Mouse (Mus musculus): ENCODE measurements around the gene Unk. TPM values are rescaled to one million over a fixed set of nuclear protein-coding genes. Genes with fewer than 3 reads are reported as not detected.
"Not testable (repeated sequence)": the region's sequence is repeated elsewhere in the genome, so short reads cannot be mapped to it uniquely, and the experiment has no call there.

Gene Unk
- polyA plus RNA-seq, 1 experiment = 121 TPM

GRCm38 (mm10) chr11:116021328-116022220 is 8.5 kb upstream of the Unk start:
- peaks cover 20% of the 10 kb centered on the region for H3K36me3 ChIP-seq (ENCODE audit: control insufficient read depth, insufficient read depth, low read length)
- H3K4me3 ChIP-seq (ENCODE audit: control insufficient read depth, insufficient read depth, low read length) = no peak overlapping the region
- 80% methylated on average over 6 of the region's 6 CpGs for WGBS
- no peak overlapping the region for H3K27ac ChIP-seq (ENCODE audit: control insufficient read depth, insufficient read depth, low read length)
- H3K4me1 ChIP-seq (replicated peaks; ENCODE audit: control insufficient read depth, insufficient read depth, low read length) = peaks cover 2% of the 10 kb centered on the region; the same call in 1 of the 2 replicates
- no peak for DNase-seq
- no peak for TF ChIP-seq POLR2A (IDR thresholded peaks at IDR 0.05; ENCODE audit: control insufficient read depth, extremely low read depth, insufficient read depth, low read length, poor library complexity)
- no peak for TF ChIP-seq CTCF (IDR thresholded peaks at IDR 0.05; ENCODE audit: borderline replicate concordance, control insufficient read depth, extremely low read depth, insufficient read depth, low read length, poor library complexity)
- H3K27me3 ChIP-seq (ENCODE audit: control insufficient read depth, insufficient read depth, low read length) = no peaks in the 10 kb centered on the region

GRCm38 (mm10) chr11:116022256-116022780 is 7.8 kb upstream of the Unk start:
- no peak overlapping the region for H3K4me3 ChIP-seq (ENCODE audit: control insufficient read depth, insufficient read depth, low read length)
- peaks cover 2% of the 10 kb centered on the region; the same call in 1 of the 2 replicates for H3K4me1 ChIP-seq (replicated peaks; ENCODE audit: control insufficient read depth, insufficient read depth, low read length)
- no peaks in the 10 kb centered on the region for H3K27me3 ChIP-seq (ENCODE audit: control insufficient read depth, insufficient read depth, low read length)
- DNase-seq = no peak
- WGBS = 64% methylated on average over 4 of the region's 4 CpGs
- H3K36me3 ChIP-seq (ENCODE audit: control insufficient read depth, insufficient read depth, low read length) = peaks cover 20% of the 10 kb centered on the region
- no peak for TF ChIP-seq POLR2A (IDR thresholded peaks at IDR 0.05; ENCODE audit: control insufficient read depth, extremely low read depth, insufficient read depth, low read length, poor library complexity)
- no peak for TF ChIP-seq CTCF (IDR thresholded peaks at IDR 0.05; ENCODE audit: borderline replicate concordance, control insufficient read depth, extremely low read depth, insufficient read depth, low read length, poor library complexity)
- H3K27ac ChIP-seq (ENCODE audit: control insufficient read depth, insufficient read depth, low read length) = no peak overlapping the region

- DNase-seq = not testable (repeated sequence)
- 1% methylated on average over 18 of the region's 18 CpGs for WGBS
- H3K27ac ChIP-seq (ENCODE audit: control insufficient read depth, insufficient read depth, low read length) = peak overlapping the region; percentile 88
Measured at GRCm38 (mm10) chr11:116023074-116023770, 6.9 kb upstream of the Unk start.

GRCm38 (mm10) chr11:116023771-116024355 is 6.3 kb upstream of the Unk start:
- under 1% methylated on average over 51 of the region's 57 CpGs for WGBS

More at GRCm38 (mm10) chr11:116023074-116023770, 6.9 kb upstream of the Unk start:
- H3K4me1 ChIP-seq (replicated peaks; ENCODE audit: control insufficient read depth, insufficient read depth, low read length); H3K27me3 ChIP-seq (ENCODE audit: control insufficient read depth, insufficient read depth, low read length): not testable (repeated sequence)
- Histone ChIP-seq H3K36me3 (ENCODE audit: control insufficient read depth, insufficient read depth, low read length) (peaks cover 20% of the 10 kb centered on the region), H3K4me3 (ENCODE audit: control insufficient read depth, insufficient read depth, low read length) (peak overlapping the region; percentile 78)

GRCm38 (mm10) chr11:116024356-116024808 is 5.7 kb upstream of the Unk start:
- WGBS = under 1% methylated on average over 37 of the region's 37 CpGs
- H3K27ac ChIP-seq (ENCODE audit: control insufficient read depth, insufficient read depth, low read length) = peak overlapping the region; percentile 88
- peak overlapping the region; percentile 78 for H3K4me3 ChIP-seq (ENCODE audit: control insufficient read depth, insufficient read depth, low read length)
- peaks cover 2% of the 10 kb centered on the region; the same call in 1 of the 2 replicates for H3K4me1 ChIP-seq (replicated peaks; ENCODE audit: control insufficient read depth, insufficient read depth, low read length)
- H3K36me3 ChIP-seq (ENCODE audit: control insufficient read depth, insufficient read depth, low read length) = peaks cover 20% of the 10 kb centered on the region
- 0 out of 2 replicates have a peak, but pooled peaks have one; percentile 48 for TF ChIP-seq CTCF (IDR thresholded peaks at IDR 0.05; ENCODE audit: borderline replicate concordance, control insufficient read depth, extremely low read depth, insufficient read depth, low read length, poor library complexity)
- TF ChIP-seq POLR2A (IDR thresholded peaks at IDR 0.05; ENCODE audit: control insufficient read depth, extremely low read depth, insufficient read depth, low read length, poor library complexity) = peak; percentile 100
- DNase-seq = peak; percentile 91
- no peaks in the 10 kb centered on the region for H3K27me3 ChIP-seq (ENCODE audit: control insufficient read depth, insufficient read depth, low read length)

More at GRCm38 (mm10) chr11:116023771-116024355, 6.3 kb upstream of the Unk start:
- peaks cover 2% of the 10 kb centered on the region; the same call in 1 of the 2 replicates for H3K4me1 ChIP-seq (replicated peaks; ENCODE audit: control insufficient read depth, insufficient read depth, low read length)
- peak overlapping the region; percentile 88 for H3K27ac ChIP-seq (ENCODE audit: control insufficient read depth, insufficient read depth, low read length)
- no peaks in the 10 kb centered on the region for H3K27me3 ChIP-seq (ENCODE audit: control insufficient read depth, insufficient read depth, low read length)
- peak; percentile 83 for DNase-seq
- H3K4me3 ChIP-seq (ENCODE audit: control insufficient read depth, insufficient read depth, low read length) = peak overlapping the region; percentile 78
- TF ChIP-seq POLR2A (IDR thresholded peaks at IDR 0.05; ENCODE audit: control insufficient read depth, extremely low read depth, insufficient read depth, low read length, poor library complexity) (no peak), CTCF (IDR thresholded peaks at IDR 0.05; ENCODE audit: borderline replicate concordance, control insufficient read depth, extremely low read depth, insufficient read depth, low read length, poor library complexity) (peak; percentile 97)
- H3K36me3 ChIP-seq (ENCODE audit: control insufficient read depth, insufficient read depth, low read length) = peaks cover 20% of the 10 kb centered on the region

All from thymus, adult 2 months (tissue).